Mouse (Mus musculus) right cerebral cortex, postnatal 14 days (tissue): ENCODE data around the gene Rnf216.

Experiments used
- DNase-seq: peaks from one replicate; pipeline ENCODE4 v3.0.0; 2022

Rnf216 gene

GRCm38 (mm10) chr5:142958464-142958863 lies 154.3 kb downstream of the Rnf216 start:
- DNase-seq, result no peak

GRCm38 (mm10) chr5:142956956-142957703 lies 155.7 kb downstream of the Rnf216 start:
- no peak for DNase-seq

GRCm38 (mm10) chr5:142953641-142954040 lies 159.2 kb downstream of the Rnf216 start:
- DNase-seq, result no peak

GRCm38 (mm10) chr5:142950405-142950804 lies 162.4 kb downstream of the Rnf216 start:
- DNase-seq, result no peak

GRCm38 (mm10) chr5:142949580-142949979 lies 163.2 kb downstream of the Rnf216 start:
- no peak for DNase-seq

- no peak for DNase-seq
These were observed 165.3 kb downstream of the Rnf216 start for GRCm38 (mm10) chr5:142947460-142947859.

GRCm38 (mm10) chr5:142944979-142945682 lies 167.7 kb downstream of the Rnf216 start:
- no peak for DNase-seq
